Comparison of ENCODE assay signal across 20 mouse cellular contexts in the genomic region with DNA sequence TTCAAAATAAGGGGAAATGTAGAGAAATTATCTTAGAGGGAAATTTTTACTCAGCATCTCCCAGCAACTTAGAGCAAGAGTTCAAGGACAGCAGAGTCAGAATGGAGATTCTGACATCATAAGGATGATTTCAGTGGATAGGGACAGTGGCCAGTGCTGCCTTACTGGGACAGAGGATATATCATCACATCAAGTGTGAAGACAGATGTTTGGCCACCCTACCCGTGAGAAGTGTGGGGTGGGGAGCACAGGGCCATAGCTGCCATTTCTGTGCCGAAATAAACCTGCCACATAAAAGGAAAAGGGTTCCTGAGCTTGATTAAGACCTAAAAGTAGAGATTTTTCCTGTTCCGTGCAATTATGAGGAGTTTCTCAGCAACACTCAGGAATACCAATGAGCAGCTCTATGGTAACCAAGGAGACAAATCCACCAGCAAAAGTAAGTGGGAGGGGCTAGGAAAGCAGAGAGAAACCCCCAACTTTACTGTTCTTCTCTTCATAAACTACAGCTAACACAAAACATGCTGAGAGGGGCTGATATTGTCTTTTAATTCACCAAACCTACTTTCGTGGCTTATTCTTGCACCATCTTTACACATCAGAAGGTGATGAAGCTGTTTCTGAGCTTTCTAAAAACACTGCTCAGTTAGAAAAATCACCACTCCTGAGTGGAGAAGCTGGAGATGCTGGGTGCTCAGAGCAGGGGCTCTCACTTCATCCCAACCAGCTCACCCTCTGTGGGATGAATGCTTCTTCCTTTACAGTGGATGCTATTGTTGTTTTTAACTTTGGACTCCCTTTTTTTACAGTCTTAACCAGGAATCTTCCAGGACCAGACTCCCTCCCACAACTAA.
DNase-seq lines count a peak whose midpoint lies in the region; ATAC-seq and TF ChIP-seq lines count a peak whose summit lies in the region.
"Had no signal": no experiment of that assay in that cellular context is flagged by ENCODE, and none has a peak within 500 bp of the region (broad histone marks: within the 10 kb centered on the region; RNA-seq: fewer than 3 reads in every experiment).

No protein-coding gene starts in this region.

- TF ChIP-seq POLR2A in cerebellum, adult 2 months (IDR thresholded peaks at IDR 0.05; ENCODE audit: borderline replicate concordance, insufficient read depth, low read length): no peak

- DNase-seq in brain, embryonic 18.5 days (ENCODE audit: low read depth, low spot score): peak; percentile 22
- no peak for DNase-seq in lung, postnatal 10 days
- no peak for DNase-seq in cerebellum, adult 2 months
- DNase-seq: adrenal gland, postnatal 14 days; B cell, adult 2 months; cerebellum, postnatal 10 days; gastrocnemius, postnatal 25 days; heart, postnatal 14 days; lung, embryonic 14.5 days; thymus, adult 2 months had no signal

- no peaks in the 10 kb centered on the region for H3K27me3 ChIP-seq in hindbrain, embryonic 15.5 days
- H3K27me3 ChIP-seq in hindbrain, embryonic 12.5 days: no peaks in the 10 kb centered on the region
- H3K27me3 ChIP-seq in forebrain, embryonic 15.5 days: no peaks in the 10 kb centered on the region
- no peaks in the 10 kb centered on the region for H3K27me3 ChIP-seq in midbrain, embryonic 15.5 days (replicated peaks)
- no peaks in the 10 kb centered on the region for H3K27me3 ChIP-seq in intestine, embryonic 15.5 days (replicated peaks)
- no peaks in the 10 kb centered on the region for H3K27me3 ChIP-seq in cerebellum, adult 2 months (ENCODE audit: control insufficient read depth, insufficient read depth, low read length)
- H3K27me3 ChIP-seq: kidney, embryonic 15.5 days; liver, embryonic 12.5 days; neural tube, embryonic 13.5 days had no signal

- no peak for TF ChIP-seq CTCF in cerebellum, adult 2 months (IDR thresholded peaks at IDR 0.05; ENCODE audit: borderline replicate concordance, insufficient read depth, low read depth, low read length)

- H3K4me2 ChIP-seq in hindbrain, embryonic 15.5 days: 0 out of 2 replicates have a peak overlapping the region, but pooled peaks have one; percentile 3
- H3K4me2 ChIP-seq in hindbrain, embryonic 12.5 days (replicated peaks): no peak overlapping the region
- H3K4me2 ChIP-seq in forebrain, embryonic 15.5 days (replicated peaks): no peak overlapping the region
- H3K4me2 ChIP-seq in midbrain, embryonic 15.5 days: peak overlapping the region; percentile 11; the same call in 1 of the 2 replicates
- no peak overlapping the region for H3K4me2 ChIP-seq in intestine, embryonic 15.5 days (replicated peaks)
- H3K4me2 ChIP-seq: kidney, embryonic 15.5 days; liver, embryonic 12.5 days; lung, embryonic 14.5 days; neural tube, embryonic 13.5 days had no signal

- peaks cover 12% of the 10 kb centered on the region for H3K4me1 ChIP-seq in hindbrain, embryonic 15.5 days (replicated peaks)
- no peaks in the 10 kb centered on the region; the same call in 1 of the 2 replicates for H3K4me1 ChIP-seq in hindbrain, embryonic 12.5 days
- peaks cover 9% of the 10 kb centered on the region for H3K4me1 ChIP-seq in forebrain, embryonic 15.5 days
- peaks cover 11% of the 10 kb centered on the region for H3K4me1 ChIP-seq in midbrain, embryonic 15.5 days
- no peaks in the 10 kb centered on the region for H3K4me1 ChIP-seq in intestine, embryonic 15.5 days (replicated peaks)
- H3K4me1 ChIP-seq in cerebellum, adult 2 months (ENCODE audit: control insufficient read depth, insufficient read depth, low read length): no peaks in the 10 kb centered on the region
- H3K4me1 ChIP-seq: heart, embryonic 10.5 days; kidney, embryonic 15.5 days; liver, embryonic 12.5 days had no signal

- H3K4me3 ChIP-seq in hindbrain, embryonic 15.5 days: no peak overlapping the region
- no peak overlapping the region for H3K4me3 ChIP-seq in hindbrain, embryonic 12.5 days
- H3K4me3 ChIP-seq in forebrain, embryonic 15.5 days: no peak overlapping the region
- H3K4me3 ChIP-seq in midbrain, embryonic 15.5 days: no peak overlapping the region
- no peak overlapping the region for H3K4me3 ChIP-seq in intestine, embryonic 15.5 days (replicated peaks)
- no peak overlapping the region for H3K4me3 ChIP-seq in cerebellum, adult 2 months (replicated peaks; ENCODE audit: insufficient read depth, low read depth, low read length)
- H3K4me3 ChIP-seq: heart, embryonic 10.5 days; kidney, embryonic 15.5 days; liver, embryonic 12.5 days; neural tube, embryonic 13.5 days had no signal

- H3K9me3 ChIP-seq in hindbrain, embryonic 15.5 days: no peaks in the 10 kb centered on the region
- H3K9me3 ChIP-seq in hindbrain, embryonic 12.5 days (replicated peaks): no peaks in the 10 kb centered on the region
- H3K9me3 ChIP-seq in forebrain, embryonic 15.5 days: no peaks in the 10 kb centered on the region
- H3K9me3 ChIP-seq in midbrain, embryonic 15.5 days: no peaks in the 10 kb centered on the region
- H3K9me3 ChIP-seq in intestine, embryonic 15.5 days: no peaks in the 10 kb centered on the region
- H3K9me3 ChIP-seq: heart, embryonic 10.5 days; kidney, embryonic 15.5 days; liver, embryonic 12.5 days; neural tube, embryonic 13.5 days had no signal

- no peak overlapping the region for H3K27ac ChIP-seq in hindbrain, embryonic 15.5 days (replicated peaks)
- H3K27ac ChIP-seq in hindbrain, embryonic 12.5 days: no peak overlapping the region
- H3K27ac ChIP-seq in forebrain, embryonic 15.5 days (replicated peaks): no peak overlapping the region
- peak overlapping the region; percentile 48; the same call in 1 of the 2 replicates for H3K27ac ChIP-seq in midbrain, embryonic 15.5 days
- no peak overlapping the region for H3K27ac ChIP-seq in intestine, embryonic 15.5 days
- H3K27ac ChIP-seq in cerebellum, adult 2 months (ENCODE audit: insufficient read depth, low read length): no peak overlapping the region
- H3K27ac ChIP-seq: heart, embryonic 10.5 days; kidney, embryonic 15.5 days; liver, embryonic 12.5 days; macrophage; neural tube, embryonic 13.5 days had no signal

- no peak; the same call in 1 of the 2 replicates for ATAC-seq in hindbrain, embryonic 15.5 days (ENCODE audit: low FRiP score, low read depth)
- no peak for ATAC-seq in hindbrain, embryonic 12.5 days (ENCODE audit: low FRiP score)
- peak; percentile 77 for ATAC-seq in forebrain, embryonic 15.5 days (replicated peaks)
- peak; percentile 88 for ATAC-seq in midbrain, embryonic 15.5 days (replicated peaks)
- no peak for ATAC-seq in intestine, embryonic 15.5 days
- ATAC-seq: liver, embryonic 12.5 days had no signal

- 28% methylated on average over 4 of the region's 4 CpGs for WGBS in hindbrain, embryonic 15.5 days
- 39% methylated on average over 4 of the region's 4 CpGs for WGBS in hindbrain, embryonic 12.5 days
- WGBS in forebrain, embryonic 15.5 days: 7% methylated on average over 4 of the region's 4 CpGs
- 9% methylated on average over 4 of the region's 4 CpGs for WGBS in midbrain, embryonic 15.5 days
- 67% methylated on average over 4 of the region's 4 CpGs for WGBS in intestine, embryonic 15.5 days
- WGBS in cerebellum, adult 2 months: 50% methylated on average over 4 of the region's 4 CpGs

- no peak overlapping the region for H3K9ac ChIP-seq in hindbrain, embryonic 15.5 days
- no peak overlapping the region for H3K9ac ChIP-seq in hindbrain, embryonic 12.5 days
- no peak overlapping the region for H3K9ac ChIP-seq in forebrain, embryonic 15.5 days (replicated peaks)
- no peak overlapping the region for H3K9ac ChIP-seq in midbrain, embryonic 15.5 days
- no peak overlapping the region for H3K9ac ChIP-seq in intestine, embryonic 15.5 days
- H3K9ac ChIP-seq: kidney, embryonic 15.5 days; liver, embryonic 12.5 days; lung, embryonic 14.5 days; neural tube, embryonic 13.5 days had no signal

- no peaks in the 10 kb centered on the region for H3K36me3 ChIP-seq in hindbrain, embryonic 15.5 days
- H3K36me3 ChIP-seq in hindbrain, embryonic 12.5 days: no peaks in the 10 kb centered on the region
- no peaks in the 10 kb centered on the region for H3K36me3 ChIP-seq in forebrain, embryonic 15.5 days
- no peaks in the 10 kb centered on the region for H3K36me3 ChIP-seq in midbrain, embryonic 15.5 days (replicated peaks)
- no peaks in the 10 kb centered on the region for H3K36me3 ChIP-seq in intestine, embryonic 15.5 days
- H3K36me3 ChIP-seq: heart, embryonic 10.5 days; kidney, embryonic 15.5 days; liver, embryonic 12.5 days; neural tube, embryonic 13.5 days had no signal

Comparison
In these comparisons a context has a peak if more than half of its experiments do, and no peak if none do; other contexts are left out.
1. H3K4me2 ChIP-seq: peak in hindbrain, embryonic 15.5 days (single experiment) and midbrain, embryonic 15.5 days (single experiment); none in hindbrain, embryonic 12.5 days (single experiment), forebrain, embryonic 15.5 days (single experiment) and intestine, embryonic 15.5 days (single experiment).
2. ATAC-seq: peak in forebrain, embryonic 15.5 days (single experiment) and midbrain, embryonic 15.5 days (single experiment); none in hindbrain, embryonic 15.5 days (single experiment), hindbrain, embryonic 12.5 days (single experiment) and intestine, embryonic 15.5 days (single experiment).